Comparison of ENCODE assay signal across 22 mouse cellular contexts in the genomic region with DNA sequence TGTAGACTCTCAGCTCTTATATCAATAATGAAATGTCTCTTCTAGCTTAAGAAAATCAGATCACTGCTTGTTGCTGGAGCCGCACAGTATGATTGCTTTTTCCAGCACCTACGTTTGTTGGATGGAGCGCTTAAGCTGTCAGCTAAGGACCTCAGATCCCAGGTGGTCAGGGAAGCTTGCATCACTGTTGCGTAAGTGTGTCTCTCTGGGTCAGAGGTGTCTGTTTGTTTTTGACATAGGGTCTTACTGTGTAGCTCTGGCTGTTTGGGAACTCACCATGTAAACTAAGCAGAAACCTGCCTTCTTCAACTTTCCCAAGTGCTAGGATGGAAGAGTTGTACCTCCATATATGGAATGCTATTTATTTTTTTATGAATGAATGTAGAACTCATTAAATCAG.
DNase-seq lines count a peak whose midpoint lies in the region; ATAC-seq and TF ChIP-seq lines count a peak whose summit lies in the region.
"Had no signal": no experiment of that assay in that cellular context is flagged by ENCODE, and none has a peak within 500 bp of the region (broad histone marks: within the 10 kb centered on the region; RNA-seq: fewer than 3 reads in every experiment).

No protein-coding gene starts in this region.

- no peaks in the 10 kb centered on the region for H3K27me3 ChIP-seq in liver, embryonic 12.5 days (replicated peaks)
- no peaks in the 10 kb centered on the region for H3K27me3 ChIP-seq in liver, embryonic 13.5 days
- H3K27me3 ChIP-seq in liver, embryonic 16.5 days (ENCODE audit: control insufficient read depth, insufficient read depth, low read depth, low read length) = no peaks in the 10 kb centered on the region
- no peaks in the 10 kb centered on the region for H3K27me3 ChIP-seq in hindbrain, postnatal 0 days (ENCODE audit: insufficient read depth, low read length)
- H3K27me3 ChIP-seq: embryonic facial prominence, embryonic 12.5 days; embryonic facial prominence, embryonic 15.5 days; hindbrain, embryonic 12.5 days; hindbrain, embryonic 15.5 days had no signal

- H3K4me3 ChIP-seq in liver, embryonic 12.5 days = no peak overlapping the region
- no peak overlapping the region for H3K4me3 ChIP-seq in liver, embryonic 13.5 days (replicated peaks)
- H3K4me3 ChIP-seq in liver, embryonic 16.5 days (ENCODE audit: low read depth, low read length) = no peak overlapping the region
- H3K4me3 ChIP-seq in hindbrain, postnatal 0 days (ENCODE audit: low read length) = no peak overlapping the region
- H3K4me3 ChIP-seq: embryonic facial prominence, embryonic 12.5 days; embryonic facial prominence, embryonic 15.5 days; gastrocnemius, adult 2 months; heart, adult 2 months; hindbrain, embryonic 12.5 days; hindbrain, embryonic 15.5 days had no signal

- no peak overlapping the region for H3K4me2 ChIP-seq in liver, embryonic 12.5 days
- H3K4me2 ChIP-seq in liver, embryonic 13.5 days = no peak overlapping the region
- H3K4me2 ChIP-seq in liver, embryonic 16.5 days (ENCODE audit: low read depth, low read length) = no peak overlapping the region
- H3K4me2 ChIP-seq in hindbrain, postnatal 0 days (ENCODE audit: low read depth, low read length) = no peak overlapping the region
- H3K4me2 ChIP-seq: embryonic facial prominence, embryonic 12.5 days; embryonic facial prominence, embryonic 15.5 days; heart, embryonic 11.5 days; hindbrain, embryonic 12.5 days; hindbrain, embryonic 15.5 days had no signal

- ATAC-seq in liver, embryonic 12.5 days = peak; percentile 59; the same call in 1 of the 2 replicates
- peak; percentile 66 for ATAC-seq in liver, embryonic 13.5 days (ENCODE audit: low read depth)
- peak; percentile 87 for ATAC-seq in liver, embryonic 16.5 days (ENCODE audit: low read depth)
- ATAC-seq in hindbrain, postnatal 0 days = no peak
- ATAC-seq: CD4-positive, CD25-positive, alpha-beta regulatory T cell, adult 4 months; forebrain, embryonic 14.5 days; forebrain, postnatal 0 days had no signal

- H3K9ac ChIP-seq in liver, embryonic 12.5 days = no peak overlapping the region
- H3K9ac ChIP-seq in liver, embryonic 13.5 days = no peak overlapping the region
- no peak overlapping the region for H3K9ac ChIP-seq in liver, embryonic 16.5 days (ENCODE audit: low read depth, low read length)
- H3K9ac ChIP-seq in hindbrain, postnatal 0 days (replicated peaks; ENCODE audit: low read length) = no peak overlapping the region
- H3K9ac ChIP-seq: embryonic facial prominence, embryonic 12.5 days; embryonic facial prominence, embryonic 15.5 days; forebrain, postnatal 0 days; hindbrain, embryonic 12.5 days; hindbrain, embryonic 15.5 days had no signal

- H3K9me3 ChIP-seq in liver, embryonic 12.5 days (replicated peaks) = no peaks in the 10 kb centered on the region
- H3K9me3 ChIP-seq in liver, embryonic 13.5 days (replicated peaks) = no peaks in the 10 kb centered on the region
- H3K9me3 ChIP-seq in liver, embryonic 16.5 days (replicated peaks; ENCODE audit: control insufficient read depth, low read length) = no peaks in the 10 kb centered on the region
- no peaks in the 10 kb centered on the region for H3K9me3 ChIP-seq in hindbrain, postnatal 0 days (ENCODE audit: low read length)
- H3K9me3 ChIP-seq: embryonic facial prominence, embryonic 12.5 days; embryonic facial prominence, embryonic 15.5 days; hindbrain, embryonic 12.5 days; hindbrain, embryonic 15.5 days had no signal

- H3K4me1 ChIP-seq in liver, embryonic 12.5 days = no peaks in the 10 kb centered on the region
- no peaks in the 10 kb centered on the region for H3K4me1 ChIP-seq in liver, embryonic 13.5 days (replicated peaks)
- H3K4me1 ChIP-seq in liver, embryonic 16.5 days (ENCODE audit: control insufficient read depth, low read depth, low read length) = no peaks in the 10 kb centered on the region
- no peaks in the 10 kb centered on the region for H3K4me1 ChIP-seq in hindbrain, postnatal 0 days (ENCODE audit: insufficient read depth, low read length)
- H3K4me1 ChIP-seq: embryonic facial prominence, embryonic 12.5 days; embryonic facial prominence, embryonic 15.5 days; hindbrain, embryonic 12.5 days; hindbrain, embryonic 15.5 days had no signal

- 88% methylated on average over 4 of the region's 4 CpGs for WGBS in liver, embryonic 12.5 days (ENCODE audit: insufficient replicate concordance)
- 79% methylated on average over 4 of the region's 4 CpGs for WGBS in liver, embryonic 13.5 days (ENCODE audit: insufficient replicate concordance)
- WGBS in liver, embryonic 16.5 days (ENCODE audit: insufficient replicate concordance) = 86% methylated on average over 4 of the region's 4 CpGs
- WGBS in hindbrain, postnatal 0 days = 93% methylated on average over 4 of the region's 4 CpGs

- no peak overlapping the region for H3K27ac ChIP-seq in liver, embryonic 12.5 days
- H3K27ac ChIP-seq in liver, embryonic 13.5 days = no peak overlapping the region
- H3K27ac ChIP-seq in liver, embryonic 16.5 days (ENCODE audit: low read length) = no peak overlapping the region
- no peak overlapping the region for H3K27ac ChIP-seq in hindbrain, postnatal 0 days
- H3K27ac ChIP-seq: embryonic facial prominence, embryonic 12.5 days; embryonic facial prominence, embryonic 15.5 days; gastrocnemius, adult 2 months; heart, adult 2 months; hindbrain, embryonic 12.5 days; hindbrain, embryonic 15.5 days had no signal

- no peak for DNase-seq in liver, embryonic 13.5 days
- DNase-seq in left cerebral cortex, adult 9 months (ENCODE audit: low spot score in 2 of 2) = no peak
- DNase-seq in hindbrain, postnatal 0 days (ENCODE audit: low spot score) = no peak
- no peak for DNase-seq in thymus, postnatal 10 days (ENCODE audit: low spot score in 2 of 2)
- DNase-seq: adrenal gland, adult 2 months; adrenal gland, postnatal 14 days; cerebellum, adult 11 months; cerebellum, adult 9-11 months; cerebellum, postnatal 25 days; forebrain, postnatal 0 days; gastrocnemius, adult 2 months; gastrocnemius, postnatal 25 days; heart, adult 2 months had no signal

- peaks cover 36% of the 10 kb centered on the region for H3K36me3 ChIP-seq in liver, embryonic 12.5 days
- peaks cover 25% of the 10 kb centered on the region for H3K36me3 ChIP-seq in liver, embryonic 13.5 days
- H3K36me3 ChIP-seq in liver, embryonic 16.5 days (ENCODE audit: control insufficient read depth, insufficient read depth) = no peaks in the 10 kb centered on the region
- H3K36me3 ChIP-seq in hindbrain, postnatal 0 days (ENCODE audit: insufficient read depth, low read length) = peaks cover 27% of the 10 kb centered on the region

- no peak for TF ChIP-seq CTCF in hindbrain, postnatal 0 days (IDR thresholded peaks at IDR 0.05; ENCODE audit: low read depth)
